Mouse (Mus musculus) embryonic fibroblast, embryonic 13.5 days (primary cell): ENCODE data around the gene Plce1.

Source experiments
- CTCF ChIP-seq: IDR thresholded peaks from 2 replicates; pipeline ENCODE4 v1.5.1; 2011; ENCODE audit warnings: mild to moderate bottlenecking, control low read depth, low read length, moderate library complexity, borderline replicate concordance; ENCODE audit not compliant: insufficient read depth
- POLR2A ChIP-seq: IDR thresholded peaks from 2 replicates; pipeline ENCODE4 v1.6.1; 2011; ENCODE audit warnings: low read depth, mild to moderate bottlenecking, control low read depth, low read length, moderate library complexity

GRCm38 (mm10) chr19:38599001-38599400 lies 118.1 kb downstream of the Plce1 start:
- no peak for TF ChIP-seq POLR2A
- TF ChIP-seq CTCF = no peak
